Mouse (Mus musculus): ENCODE measurements at regions not wholly inside any gene's neighbourhood (a gene's known extent, or its start where the extent isn't known, plus 50 kb on each side); places are given as distances from the start of the nearest gene placed in this dataset.

DNA sequence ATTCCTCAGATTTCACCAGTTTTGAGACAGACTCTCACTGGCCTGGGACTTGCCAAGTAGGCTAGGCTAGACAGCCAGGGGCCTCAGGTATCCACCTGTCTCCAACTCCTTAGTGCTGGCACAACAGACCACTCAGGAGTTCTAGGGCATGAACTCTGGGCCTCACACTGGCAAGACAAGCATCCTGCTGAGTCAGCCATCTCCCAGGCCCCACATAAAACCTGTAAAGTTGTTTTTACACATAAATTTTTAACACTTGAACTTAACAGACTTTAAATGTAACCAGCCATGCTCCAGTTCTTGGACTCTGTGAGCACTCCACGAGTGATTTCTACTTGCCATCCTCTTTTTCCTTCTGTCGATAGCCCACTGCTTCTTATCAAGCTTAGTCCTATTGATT lies 205.5 kb upstream of the Hs6st1 start:
- no peak for TF ChIP-seq CTCF (conservative IDR thresholded peaks at IDR 0.05; ENCODE audit: insufficient read depth, insufficient read length, low read depth, low read length)
- TF ChIP-seq POLR2A (IDR thresholded peaks at IDR 0.05; ENCODE audit: low read depth, low read length), result no peak

All from kidney, adult 2 months (tissue).